ENCODE assay signal across 26 mouse cellular contexts in genomic region chr5:25724134-25724675, GRCm38 (mm10). TPM values are rescaled to one million over a fixed set of nuclear protein-coding genes. Genes with fewer than 3 reads are reported as not detected.
DNase-seq lines count a peak whose midpoint lies in the region; ATAC-seq lines count a peak whose summit lies in the region.
"Had no signal": no experiment of that assay in that cellular context is flagged by ENCODE, and none has a peak within 500 bp of the region (broad histone marks: within the 10 kb centered on the region; RNA-seq: fewer than 3 reads in every experiment).

No protein-coding gene starts in this region.

- WGBS in heart, embryonic 11.5 days (ENCODE audit: insufficient replicate concordance) = 28% methylated on average over 1 of the region's 1 CpGs

- H3K9ac ChIP-seq in heart, embryonic 11.5 days (ENCODE audit: low read depth, low read length) = no peak overlapping the region
- H3K9ac ChIP-seq: embryonic facial prominence, embryonic 12.5 days; forebrain, embryonic 12.5 days had no signal

- no peaks in the 10 kb centered on the region for H3K4me1 ChIP-seq in heart, embryonic 11.5 days (ENCODE audit: control insufficient read depth, insufficient read depth, low read length)
- H3K4me1 ChIP-seq: embryonic facial prominence, embryonic 10.5 days; embryonic facial prominence, embryonic 12.5 days; forebrain, embryonic 12.5 days had no signal

- no peak overlapping the region for H3K4me3 ChIP-seq in heart, embryonic 11.5 days (ENCODE audit: low read depth, low read length)
- H3K4me3 ChIP-seq: embryonic facial prominence, embryonic 10.5 days; embryonic facial prominence, embryonic 12.5 days; forebrain, embryonic 10.5 days; forebrain, embryonic 12.5 days had no signal

- no peak overlapping the region for H3K27ac ChIP-seq in heart, embryonic 11.5 days (ENCODE audit: low read depth, low read length)
- H3K27ac ChIP-seq: embryonic facial prominence, embryonic 10.5 days; embryonic facial prominence, embryonic 12.5 days; forebrain, embryonic 10.5 days; forebrain, embryonic 12.5 days had no signal

- peak; percentile 59 for DNase-seq in heart, adult 11 months
- DNase-seq in adipocyte (ENCODE audit: low spot score) = peak; percentile 39
- peak; percentile 76 for DNase-seq in gonadal fat pad, adult 2 months (ENCODE audit: low read depth)
- no peak for DNase-seq in left cerebral cortex, adult 11 months (ENCODE audit: low spot score)
- no peak for DNase-seq in embryo, embryonic 11 days
- DNase-seq: adrenal gland, adult 2 months; adrenal gland, postnatal 10 days; adrenal gland, postnatal 25 days; B cell, adult 2 months; cerebellum, adult 11 months; cerebellum, adult 18-20 months; cerebellum, adult 8-10 months; cerebellum, adult 9-11 months; cerebellum, postnatal 14 days; cerebellum, postnatal 36 days had no signal

- no peaks in the 10 kb centered on the region for H3K9me3 ChIP-seq in heart, embryonic 11.5 days (replicated peaks; ENCODE audit: control insufficient read depth, low read length)
- H3K9me3 ChIP-seq: embryonic facial prominence, embryonic 10.5 days; embryonic facial prominence, embryonic 12.5 days; forebrain, embryonic 10.5 days; forebrain, embryonic 12.5 days had no signal

- no peak for ATAC-seq in heart, embryonic 11.5 days (replicated peaks; ENCODE audit: insufficient number of reproducible peaks, low FRiP score, low TSS enrichment)
- ATAC-seq: activated CD4-positive, CD25-positive, alpha-beta regulatory T cell, adult 4 months; CD4-positive, CD25-positive, alpha-beta regulatory T cell, adult 4 months; forebrain, embryonic 14.5 days; forebrain, embryonic 16.5 days; Patski had no signal

- no peaks in the 10 kb centered on the region for H3K27me3 ChIP-seq in heart, embryonic 11.5 days (ENCODE audit: control insufficient read depth, insufficient read depth, low read length)
- H3K27me3 ChIP-seq: embryonic facial prominence, embryonic 12.5 days; forebrain, embryonic 12.5 days had no signal

- no peak overlapping the region for H3K4me2 ChIP-seq in heart, embryonic 11.5 days
- H3K4me2 ChIP-seq: embryonic facial prominence, embryonic 12.5 days; forebrain, embryonic 12.5 days had no signal

- no peaks in the 10 kb centered on the region for H3K36me3 ChIP-seq in heart, embryonic 11.5 days (ENCODE audit: control insufficient read depth, insufficient read depth, low read length)
- H3K36me3 ChIP-seq: embryonic facial prominence, embryonic 10.5 days; embryonic facial prominence, embryonic 12.5 days; forebrain, embryonic 10.5 days; forebrain, embryonic 12.5 days; G1E had no signal

RNA-seq across cellular contexts. Expression of gene Xrcc2, which starts 18.6 kb away (rescaled TPM):
- polyA plus RNA-seq in heart, embryonic 11.5 days (2014; fragmentation: Nextera tagmentation; extraction: Ambion mirVana) = 10.0 and 11.1 TPM in 2 replicates
- polyA plus RNA-seq in gonadal fat pad, adult 2 months (2012; rRNA removed) = 3.7 and 5.3 TPM in 2 replicates

RNA-seq across cellular contexts. Expression of gene Actr3b, which starts 35.6 kb away (rescaled TPM):
- polyA plus RNA-seq in heart, embryonic 11.5 days (2014; fragmentation: Nextera tagmentation; extraction: Ambion mirVana) = 37.4 and 42.5 TPM in 2 replicates
- polyA plus RNA-seq in gonadal fat pad, adult 2 months (2012; rRNA removed) = 3.5 and 4.3 TPM in 2 replicates

Comparison
In these comparisons a context has a peak if more than half of its experiments do, and no peak if none do; other contexts are left out.
1. DNase-seq: peak in heart, adult 11 months (single experiment), adipocyte (single experiment) and gonadal fat pad, adult 2 months (single experiment); none in left cerebral cortex, adult 11 months (single experiment) and embryo, embryonic 11 days (single experiment).